Mouse (Mus musculus) hindbrain, postnatal 0 days (tissue): ENCODE results near the gene Rab1a. TPM values are rescaled to one million over a fixed set of nuclear protein-coding genes. Genes with fewer than 3 reads are reported as not detected.

ENCODE experiments used
- ATAC-seq: fragments of 200-750 bp; cut with Nextera tagmentation; 2 replicates; pipeline ENCODE4 v1.8.0; 2017; ENCODE audit warnings: mild to moderate bottlenecking, moderate TSS enrichment, moderate library complexity
- DNase-seq: peaks from one replicate; pipeline ENCODE4 v3.0.0-alpha.2; 2015; ENCODE audit warnings: low spot score
- H3K27ac ChIP-seq: fragments of 300-500 bp; sonication (generic); 2 replicates; pipeline ENCODE4 v1.5.1; 2014; ENCODE audit warnings: mild to moderate bottlenecking
- H3K27me3 ChIP-seq: fragments of 300-500 bp; sonication (generic); 2 replicates; pipeline ENCODE4 v1.6.1; 2014; ENCODE audit warnings: low read length, mixed read lengths; ENCODE audit not compliant: insufficient read depth
- H3K36me3 ChIP-seq: fragments of 300-500 bp; sonication (generic); 2 replicates; pipeline ENCODE4 v1.6.1; 2014; ENCODE audit warnings: low read length, mixed read lengths; ENCODE audit not compliant: insufficient read depth
- H3K4me1 ChIP-seq: fragments of 300-500 bp; sonication (generic); 2 replicates; pipeline ENCODE4 v1.6.1; 2014; ENCODE audit warnings: antibody characterized with exemption, low read length, mixed read lengths; ENCODE audit not compliant: insufficient read depth
- H3K4me2 ChIP-seq: fragments of 300-500 bp; sonication (generic); 2 replicates; pipeline ENCODE4 v1.6.1; 2014; ENCODE audit warnings: low read depth, mild to moderate bottlenecking, low read length, moderate library complexity, mixed read lengths
- H3K4me3 ChIP-seq: fragments of 300-500 bp; sonication (generic); 2 replicates; pipeline ENCODE4 v1.5.1; 2014; ENCODE audit warnings: low read length
- H3K9ac ChIP-seq: fragments of 300-500 bp; sonication (generic); replicated peaks from 2 replicates; pipeline ENCODE4 v1.6.1; 2014; ENCODE audit warnings: mild to moderate bottlenecking, low read length, moderate library complexity, mixed read lengths
- H3K9me3 ChIP-seq: fragments of 300-500 bp; sonication (generic); 2 replicates; pipeline ENCODE4 v1.6.1; 2016; ENCODE audit warnings: low read length, mixed read lengths
- CTCF ChIP-seq: IDR thresholded peaks from 2 replicates; pipeline ENCODE4 v1.5.1; 2016; ENCODE audit warnings: antibody characterized with exemption, control low read depth, low read depth
- WGBS: fragments of 180-500 bp; shearing (Covaris S2); extraction: QIAGEN DNeasy Blood & Tissue Kit; methylation state at CpG from one replicate; pipeline ENCODE4 v1.1.7; 2014; 5-methylcytosine and 5-hydroxymethylcytosine counted together
- polyA plus RNA-seq: library from polyadenylated mRNA; unstranded; fragments of >200 nt; fragmentation: Nextera tagmentation; extraction: Ambion mirVana; gene quantifications from 2 replicates; pipeline ENCODE4 v1.2.1, GENCODE M21; 2015
- total RNA-seq: library from RNA; depleted of rRNA; stranded (reverse); fragments of >200 nt; gene quantifications from 2 replicates; pipeline ENCODE4 v1.2.3, GENCODE M21; 2014

The Rab1a gene
- total and polyA plus RNA-seq, 2 experiments from 2014 or later: 92.4 to 310 TPM

- H3K4me1 ChIP-seq: peaks cover 14% of the 10 kb centered on the region; the same call in 1 of the 2 replicates
- peak overlapping the region; percentile 96 for H3K4me2 ChIP-seq
- H3K9me3 ChIP-seq: no peaks in the 10 kb centered on the region
- DNase-seq: no peak
- H3K36me3 ChIP-seq: no peaks in the 10 kb centered on the region
- no peak for ATAC-seq
- TF ChIP-seq CTCF: no peak
- H3K4me3 ChIP-seq: peak overlapping the region; percentile 95
- peak overlapping the region; percentile 91; the same call in 1 of the 2 replicates for H3K27ac ChIP-seq
- 14% methylated on average over 4 of the region's 4 CpGs for WGBS
- H3K27me3 ChIP-seq: no peaks in the 10 kb centered on the region
- H3K9ac ChIP-seq: peak overlapping the region; percentile 94
Observed at GRCm38 (mm10) chr11:20248277-20248676, 47.0 kb downstream of the Rab1a start.

DNA sequence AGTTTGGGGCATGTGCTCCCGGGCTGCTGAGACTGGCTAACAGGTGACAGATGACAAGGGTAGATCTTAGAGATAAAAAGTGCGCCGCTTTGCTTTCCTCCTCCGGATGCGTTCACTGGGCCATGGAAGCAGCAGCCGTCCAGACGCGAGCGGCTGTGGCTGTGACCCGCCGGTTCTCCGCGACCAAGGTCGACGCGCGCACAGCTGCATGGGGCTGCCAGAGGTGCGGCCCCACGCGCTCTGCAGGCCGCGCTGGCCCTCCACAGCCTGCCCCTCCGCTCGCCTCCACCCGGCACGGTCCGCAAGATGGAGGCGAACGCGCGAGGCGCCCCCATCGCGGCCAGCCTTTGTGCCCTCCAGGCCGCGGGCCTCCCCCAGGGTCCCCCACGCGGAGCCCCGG lies 47.6 kb downstream of the Rab1a start:
- H3K4me2 ChIP-seq: peak overlapping the region; percentile 96
- no peaks in the 10 kb centered on the region for H3K36me3 ChIP-seq
- peak; percentile 59 for DNase-seq
- peaks cover 14% of the 10 kb centered on the region; the same call in 1 of the 2 replicates for H3K4me1 ChIP-seq
- peak overlapping the region; percentile 91 for H3K27ac ChIP-seq
- H3K27me3 ChIP-seq: no peaks in the 10 kb centered on the region
- peak; percentile 76 for ATAC-seq
- no peak for TF ChIP-seq CTCF
- peak overlapping the region; percentile 94 for H3K9ac ChIP-seq
- no peaks in the 10 kb centered on the region for H3K9me3 ChIP-seq
- WGBS: under 1% methylated on average over 38 of the region's 39 CpGs
- H3K4me3 ChIP-seq: peak overlapping the region; percentile 95

DNA sequence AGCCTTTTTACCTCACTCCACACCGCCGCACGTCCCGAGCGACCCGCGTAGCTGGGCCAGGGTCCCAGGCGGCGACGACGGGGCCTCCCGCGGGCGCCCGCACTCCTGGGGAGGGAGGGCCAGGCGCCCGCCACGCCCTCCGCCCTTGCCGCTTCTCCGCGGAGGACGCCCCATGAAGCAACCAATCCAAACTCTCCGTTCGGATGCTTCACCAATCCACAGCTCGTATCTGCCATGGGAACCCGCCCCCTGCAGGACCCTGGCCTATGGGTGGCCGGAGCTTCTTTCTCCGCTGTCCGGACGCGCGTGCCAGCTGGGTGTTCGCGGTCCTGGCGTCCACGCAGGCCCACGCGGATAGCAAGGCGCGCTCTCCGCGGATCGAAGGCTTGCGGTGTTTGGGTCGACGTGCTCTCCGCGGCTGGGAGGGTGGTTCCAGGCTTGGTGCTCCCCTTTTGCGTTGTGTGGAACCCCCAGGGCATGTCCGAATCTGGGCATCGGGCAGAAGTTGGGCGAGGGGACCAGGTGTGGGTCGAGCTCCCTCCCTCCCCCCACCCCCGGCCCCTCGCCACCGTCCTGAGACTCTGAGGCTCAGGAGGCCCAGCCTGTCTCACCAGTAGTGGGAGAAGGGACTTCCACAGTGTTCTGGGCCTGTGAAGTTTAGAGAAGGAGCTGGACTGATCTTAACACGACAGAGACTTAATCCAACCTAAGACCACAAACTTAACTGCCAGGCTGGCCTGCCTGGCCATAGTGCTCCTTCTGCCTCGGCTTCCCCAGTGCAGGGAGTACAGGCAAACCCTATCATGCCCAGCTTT lies 48.3 kb downstream of the Rab1a start, which contains the start of gene Cep68:
Gene Cep68 (minus strand): TSS at position 134 of the 815 bp plus-strand sequence.
- no peaks in the 10 kb centered on the region for H3K9me3 ChIP-seq
- peak within 1 kb of the TSS; percentile 95 for H3K4me3 ChIP-seq
- H3K36me3 ChIP-seq: no peaks in the 10 kb centered on the region
- peak within 1 kb of the TSS; percentile 96 for H3K4me2 ChIP-seq
- TF ChIP-seq CTCF: peak; percentile 36
- WGBS: under 1% methylated on average over 59 of the region's 59 CpGs
- DNase-seq (peak; percentile 98), ATAC-seq (peak; percentile 98)
- no peaks in the 10 kb centered on the region for H3K27me3 ChIP-seq
- peak within 1 kb of the TSS; percentile 91 for H3K27ac ChIP-seq
- peaks cover 14% of the 10 kb centered on the region; the same call in 1 of the 2 replicates for H3K4me1 ChIP-seq
- peak within 1 kb of the TSS; percentile 94 for H3K9ac ChIP-seq

DNA sequence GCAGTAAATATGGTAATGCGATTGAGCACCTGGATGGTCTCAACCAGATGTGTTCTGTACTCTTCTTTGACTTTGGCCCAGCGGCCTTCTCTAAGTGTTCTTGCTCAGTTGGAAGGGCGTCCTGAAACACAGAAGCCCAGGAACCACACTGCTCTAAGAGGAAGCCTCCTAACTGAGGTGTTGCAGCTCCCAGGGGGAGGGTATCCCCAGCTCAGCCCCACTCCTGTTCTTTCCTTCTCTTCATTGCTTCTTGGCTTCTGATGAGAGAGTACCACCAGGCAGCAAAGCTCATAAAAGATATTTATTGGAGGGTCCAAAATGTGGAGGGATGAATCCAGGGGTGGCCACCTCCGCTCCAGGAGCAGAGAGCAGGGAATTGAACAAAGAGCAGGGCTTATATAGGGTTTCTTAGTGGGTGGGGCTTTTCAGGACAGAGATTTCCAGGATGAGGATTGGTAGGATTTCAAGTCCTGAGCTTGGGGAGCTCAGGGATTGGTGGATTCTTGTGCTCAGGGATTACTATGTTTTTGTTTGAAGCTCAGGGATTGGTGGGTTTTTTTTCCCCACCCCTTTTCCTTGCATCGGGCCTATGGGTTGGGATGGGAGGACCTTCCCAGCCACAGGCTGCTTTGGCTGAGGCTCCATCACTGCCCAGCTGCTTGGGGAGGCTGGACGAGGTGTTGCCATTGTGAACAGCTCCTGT lies 49.4 kb downstream of the Rab1a start:
- TF ChIP-seq CTCF: no peak
- ATAC-seq (no peak), DNase-seq (no peak)
- Histone ChIP-seq H3K36me3 (no peaks in the 10 kb centered on the region), H3K9me3 (no peaks in the 10 kb centered on the region), H3K4me2 (peak overlapping the region; percentile 96; the same call in 1 of the 2 replicates), H3K4me1 (peaks cover 14% of the 10 kb centered on the region; the same call in 1 of the 2 replicates), H3K9ac (no peak overlapping the region), H3K27ac (no peak overlapping the region), H3K27me3 (no peaks in the 10 kb centered on the region), H3K4me3 (no peak overlapping the region)
- 88% methylated on average over 6 of the region's 6 CpGs for WGBS

- Histone ChIP-seq H3K27ac (no peak overlapping the region), H3K27me3 (no peaks in the 10 kb centered on the region), H3K36me3 (no peaks in the 10 kb centered on the region), H3K9me3 (no peaks in the 10 kb centered on the region), H3K4me3 (no peak overlapping the region), H3K4me1 (peaks cover 4% of the 10 kb centered on the region; the same call in 1 of the 2 replicates), H3K4me2 (no peak overlapping the region), H3K9ac (no peak overlapping the region)
- DNase-seq (no peak), ATAC-seq (no peak)
- 64% methylated on average over 2 of the region's 2 CpGs for WGBS
- TF ChIP-seq CTCF: no peak
Observed at GRCm38 (mm10) chr11:20253088-20253487, 51.9 kb downstream of the Rab1a start.

DNA sequence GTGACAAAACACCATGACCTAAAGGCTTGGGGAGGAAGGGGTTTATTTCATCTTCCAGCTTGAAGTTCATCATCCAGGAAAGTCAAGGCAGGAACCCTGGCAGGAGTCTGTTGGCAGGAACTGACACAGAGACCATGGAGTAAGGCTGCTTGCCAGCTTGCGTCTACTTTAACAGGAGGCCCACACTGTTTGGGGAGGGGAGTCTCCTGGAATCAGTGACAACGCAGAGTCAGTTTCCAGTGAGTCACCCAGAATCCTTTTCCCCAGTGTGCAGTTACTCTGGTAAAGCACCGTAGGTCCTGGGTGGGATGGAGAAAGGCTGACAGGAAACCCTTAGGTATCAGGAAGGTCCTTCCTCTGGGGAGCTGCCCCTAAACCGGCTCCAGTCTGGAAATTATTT lies 53.6 kb downstream of the Rab1a start:
- no peak overlapping the region for H3K27ac ChIP-seq
- 74% methylated on average over 4 of the region's 4 CpGs for WGBS
- no peak for TF ChIP-seq CTCF
- H3K36me3 ChIP-seq: no peaks in the 10 kb centered on the region
- no peak overlapping the region for H3K4me2 ChIP-seq
- no peaks in the 10 kb centered on the region for H3K4me1 ChIP-seq
- no peak overlapping the region for H3K4me3 ChIP-seq
- ATAC-seq (no peak), DNase-seq (no peak)
- H3K27me3 ChIP-seq: no peaks in the 10 kb centered on the region
- H3K9me3 ChIP-seq: no peaks in the 10 kb centered on the region
- H3K9ac ChIP-seq: no peak overlapping the region
